Mouse (Mus musculus): Measurements from ENCODE around the gene Atn1. TPM values are rescaled to one million over a fixed set of nuclear protein-coding genes. Genes with fewer than 3 reads are reported as not detected.
A peak's percentile ranks its signal among the peaks of the same experiment; 100 is the strongest.
"Not testable (repeated sequence)": the region's sequence is repeated elsewhere in the genome, so short reads cannot be mapped to it uniquely, and the experiment has no call there.

Gene Atn1
- total RNA-seq (2021), result 10 to 100 TPM; 31.8 to 32.4 TPM
- long read RNA-seq, experiment 1, partial matches to known transcripts, result 1 of 3 reads
- long read RNA-seq, experiment 1, other reads (novel, unspliced or antisense), result 2 of 3 reads
- long read RNA-seq, experiment 2, partial matches to known transcripts, result 7 of 7 reads
- long read RNA-seq, experiment 2, other reads (novel, unspliced or antisense), result 0 of 7 reads

DNA sequence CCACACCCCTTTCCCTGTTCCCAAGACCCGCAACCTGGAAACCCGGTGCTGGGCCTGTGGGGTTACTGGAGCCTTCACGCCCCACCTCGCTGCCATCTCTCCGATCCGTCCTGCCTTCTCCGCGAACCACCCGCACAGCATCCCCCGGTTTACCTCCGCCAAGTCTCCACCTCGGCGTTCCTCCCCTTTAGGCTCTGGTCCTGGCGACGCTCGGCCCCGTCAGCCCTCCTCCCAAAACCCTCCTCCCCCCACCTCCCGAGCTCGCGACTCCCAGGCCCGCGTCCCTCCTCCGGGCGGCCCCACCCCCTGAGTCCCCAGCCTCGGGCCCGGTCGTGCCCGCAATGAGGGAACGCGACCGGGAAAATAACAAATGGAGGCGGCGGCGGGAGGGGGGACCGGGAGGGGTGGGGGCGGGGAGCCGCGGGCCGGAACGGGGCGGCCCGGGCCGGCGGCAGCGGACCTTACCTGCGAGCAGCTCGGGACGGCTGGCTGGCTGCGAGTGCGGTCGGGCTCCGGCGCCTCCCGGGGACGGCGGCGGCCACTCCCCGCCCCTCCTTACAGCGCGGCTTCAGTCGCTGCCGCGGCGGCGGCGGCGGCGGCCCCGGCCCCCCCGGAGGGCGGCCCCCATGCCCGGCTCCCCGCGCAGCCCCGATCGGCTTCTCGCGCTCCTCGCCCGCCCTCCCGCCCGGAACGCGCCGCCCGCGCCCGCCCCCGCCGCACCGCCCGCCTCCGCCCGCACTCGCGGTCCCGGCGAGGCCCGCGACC lies at the start of gene Atn1, which contains the start of gene Gm45234:
Atn1 (minus strand) TSS at position 694 of the 765 bp plus-strand sequence.
Gm45234 (minus strand) TSS at position 191 of the 765 bp plus-strand sequence.
- DNase-seq, result peak; percentile 82

- peak; percentile 94 for DNase-seq
Measured at GRCm38 (mm10) chr6:124805341-124806321, 49.3 kb upstream of the Atn1 start.

- no peak for DNase-seq
Measured at GRCm38 (mm10) chr6:124804341-124804740, 48.0 kb upstream of the Atn1 start.

DNA sequence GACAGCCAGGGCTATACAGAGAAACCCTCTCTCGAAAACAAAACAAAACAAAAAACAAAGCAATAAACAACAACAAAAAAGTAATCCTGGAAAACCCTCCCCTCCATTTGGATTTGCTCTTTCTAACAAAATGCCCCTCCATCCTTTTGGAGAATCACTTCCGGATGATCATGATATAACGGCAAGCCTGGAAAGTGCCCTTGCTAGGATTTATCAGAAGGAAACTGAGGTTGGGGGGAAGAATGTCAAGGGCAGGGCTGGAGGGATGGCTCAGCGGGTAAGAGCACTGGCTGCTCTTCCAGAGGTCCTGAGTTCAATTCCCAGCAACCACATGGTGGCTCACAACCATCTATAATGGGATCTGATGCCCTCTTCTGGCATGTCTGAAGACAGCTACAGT lies 47.4 kb upstream of the Atn1 start:
- DNase-seq, result not testable (repeated sequence)

GRCm38 (mm10) chr6:124803061-124803460 lies 46.7 kb upstream of the Atn1 start:
- no peak for DNase-seq

GRCm38 (mm10) chr6:124802400-124802799 lies 46.1 kb upstream of the Atn1 start:
- not testable (repeated sequence) for DNase-seq

GRCm38 (mm10) chr6:124796200-124796599 lies 39.9 kb upstream of the Atn1 start:
- no peak for DNase-seq

GRCm38 (mm10) chr6:124795781-124796180 lies 39.5 kb upstream of the Atn1 start:
- no peak for DNase-seq

GRCm38 (mm10) chr6:124791911-124792310 lies 35.6 kb upstream of the Atn1 start:
- no peak for DNase-seq

- DNase-seq, result no peak
Measured at GRCm38 (mm10) chr6:124790121-124790520, 33.8 kb upstream of the Atn1 start.

GRCm38 (mm10) chr6:124789519-124789918 lies 33.2 kb upstream of the Atn1 start:
- no peak for DNase-seq

- no peak for DNase-seq
Measured at GRCm38 (mm10) chr6:124787722-124788121, 31.4 kb upstream of the Atn1 start.

DNA sequence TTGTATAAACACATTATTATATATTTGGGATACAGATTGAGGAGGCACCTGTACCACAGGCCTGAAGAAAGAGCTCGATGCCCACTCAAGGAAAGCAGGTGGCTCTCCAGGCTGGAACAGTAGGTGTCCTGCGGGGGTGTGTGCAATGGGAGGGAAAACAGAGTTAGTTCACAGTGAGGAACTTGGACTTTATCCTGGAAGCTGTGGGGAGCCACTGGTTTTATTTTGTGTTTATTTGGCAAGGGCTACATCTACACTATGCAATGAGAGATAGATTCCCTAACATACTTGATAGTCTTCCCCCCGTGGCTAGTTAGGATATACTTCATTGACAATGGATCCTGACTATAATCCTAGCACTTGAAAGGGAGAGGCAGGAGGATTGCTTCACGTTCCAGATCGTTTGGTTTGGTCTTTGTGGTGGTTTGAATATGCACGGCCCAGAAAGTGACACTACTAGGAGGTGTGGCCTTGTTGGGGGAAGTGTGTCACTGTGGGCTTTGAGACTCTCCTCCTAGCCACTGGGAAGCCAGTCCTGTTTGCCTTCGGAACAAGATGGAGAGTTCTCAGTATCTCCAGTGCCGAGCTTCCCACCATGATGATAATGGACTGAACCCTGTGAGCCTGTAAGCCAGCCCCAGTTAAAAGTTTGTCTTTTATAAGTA lies 30.6 kb upstream of the Atn1 start:
- DNase-seq, result no peak

DNA sequence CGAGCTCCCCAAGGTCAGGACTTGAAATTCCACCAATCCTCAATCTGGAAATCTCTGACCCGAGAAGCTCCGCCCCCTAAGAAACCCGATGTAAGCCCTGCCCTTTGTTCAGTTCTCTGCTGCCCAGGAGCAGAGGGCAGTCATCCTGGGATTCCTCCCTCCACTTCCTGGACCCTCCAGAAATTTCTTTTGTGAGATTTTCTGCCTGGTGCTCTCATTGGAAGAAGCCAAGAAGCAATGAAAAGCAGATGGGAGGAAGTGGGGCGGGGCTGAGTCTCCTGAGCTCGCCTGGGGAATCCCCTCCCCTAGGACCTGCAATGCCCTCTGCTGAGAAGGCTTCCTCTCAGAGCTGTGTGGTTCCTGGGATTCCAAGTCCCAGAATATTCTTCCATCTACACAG lies 26.1 kb upstream of the Atn1 start:
- no peak for DNase-seq

DNA sequence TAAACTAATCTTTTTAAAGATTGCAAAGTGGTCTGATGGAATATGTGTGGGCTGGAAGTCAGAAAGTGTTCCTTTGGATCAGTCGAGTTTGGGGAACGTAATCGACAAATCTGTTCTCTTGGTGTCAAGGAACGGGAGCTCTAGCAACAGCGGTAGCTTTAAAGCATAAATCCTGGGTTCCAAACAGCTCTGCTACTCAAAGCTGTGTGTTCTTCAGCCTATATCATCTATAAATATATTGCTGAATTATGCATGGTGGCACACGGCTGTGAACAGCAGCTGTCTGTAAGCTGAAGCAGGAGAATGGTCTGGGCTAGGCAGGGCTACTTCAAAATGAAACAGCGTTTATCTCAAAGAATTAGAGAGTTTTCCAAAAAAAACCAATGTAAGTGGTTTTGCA lies 24.6 kb upstream of the Atn1 start:
- no peak for DNase-seq

GRCm38 (mm10) chr6:124779984-124780416 lies 23.7 kb upstream of the Atn1 start:
- no peak for DNase-seq

DNA sequence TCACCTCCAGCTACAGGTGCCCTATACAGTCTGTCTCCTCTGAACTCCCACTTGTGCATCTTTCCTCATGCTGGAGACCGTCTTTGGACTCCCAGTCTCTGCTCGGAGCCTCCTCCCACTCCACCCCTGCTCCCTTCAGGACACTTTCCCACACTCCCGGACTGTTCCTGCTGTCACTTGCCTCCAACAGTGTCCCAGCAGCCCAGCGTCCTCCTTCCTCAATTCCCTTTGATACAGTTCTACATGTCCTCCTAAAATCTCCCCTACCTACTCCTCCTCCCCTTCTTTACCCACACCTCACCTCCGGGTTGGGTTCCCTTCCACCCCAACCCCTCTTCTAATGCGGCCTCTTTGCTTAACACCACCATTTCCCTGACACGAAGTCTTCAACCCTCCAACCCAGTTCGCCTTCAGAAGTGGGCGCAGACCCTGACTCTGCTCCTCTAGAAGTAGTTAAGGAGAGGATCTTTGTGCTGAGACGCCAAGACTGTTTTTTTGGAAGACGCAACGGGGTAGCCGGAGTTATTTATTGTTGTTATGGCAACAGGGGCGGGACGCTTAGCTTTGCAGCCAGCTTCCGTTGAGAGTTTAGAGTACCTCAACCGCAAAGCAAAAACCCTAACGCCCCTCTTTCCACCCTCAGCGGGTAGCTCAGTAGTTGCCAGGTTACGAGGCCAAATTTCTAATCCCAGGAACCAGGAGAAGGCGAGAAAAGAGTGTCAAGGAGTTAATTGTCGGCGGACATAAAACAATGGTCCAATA lies 23.1 kb upstream of the Atn1 start, which contains the start of gene Lrrc23:
Lrrc23 (minus strand) TSS at position 506 of the 762 bp plus-strand sequence.
- DNase-seq, result peak; percentile 26

- no peak for DNase-seq
Measured at GRCm38 (mm10) chr6:124770511-124770910, 14.2 kb upstream of the Atn1 start.

- no peak for DNase-seq
Measured at GRCm38 (mm10) chr6:124770013-124770412, 13.7 kb upstream of the Atn1 start.

DNA sequence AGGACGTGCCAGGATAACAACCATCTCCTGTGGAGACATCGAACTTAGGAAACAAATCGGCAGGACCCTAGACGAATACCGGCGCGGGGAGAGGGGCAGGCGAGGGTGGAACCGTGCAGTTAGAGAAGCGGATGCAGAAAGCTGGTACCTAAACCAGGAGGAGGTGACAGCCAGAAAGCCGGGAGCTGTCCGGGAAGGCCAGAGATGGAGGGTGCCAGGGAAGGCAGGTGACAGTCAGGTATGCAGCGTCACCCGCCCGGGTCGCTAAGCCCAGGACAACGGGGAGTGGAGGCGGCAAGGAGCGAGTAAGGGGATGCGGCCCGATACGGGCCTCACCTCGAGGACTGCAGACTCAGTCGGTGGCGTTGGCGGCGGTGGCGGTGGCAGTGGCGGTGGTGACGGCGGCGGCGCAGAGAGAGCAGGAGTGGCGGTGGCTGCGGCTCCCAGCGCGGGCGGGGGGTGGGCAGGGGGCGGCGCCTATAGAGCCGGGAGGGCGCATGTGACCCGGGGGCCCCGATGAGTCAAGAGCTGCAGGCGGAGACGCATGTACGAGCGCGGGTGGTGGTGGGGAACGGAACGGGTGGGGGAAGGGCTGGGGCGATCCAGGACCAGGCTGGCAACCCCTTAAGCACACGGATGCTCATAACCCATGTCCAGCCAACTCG lies 12.9 kb upstream of the Atn1 start, which contains the start of gene Eno2:
Eno2 (minus strand) TSS at position 573 of the 665 bp plus-strand sequence.
- peak; percentile 60 for DNase-seq

Measured in gastrocnemius, postnatal 25 days (tissue).